Mouse (Mus musculus) bone marrow macrophage, adult 2 months (primary cell): ENCODE measurements around the gene Nfxl1. TPM values are rescaled to one million over a fixed set of nuclear protein-coding genes. Genes with fewer than 3 reads are reported as not detected.
"Not testable (repeated sequence)": the region's sequence is repeated elsewhere in the genome, so short reads cannot be mapped to it uniquely, and the experiment has no call there.

Experiments used
- H3K27ac ChIP-seq: 2 replicates; pipeline ENCODE4 v1.5.1; 2012; ENCODE audit warnings: low read depth, low read length; ENCODE audit not compliant: insufficient read depth
- H3K4me1 ChIP-seq: 2 replicates; pipeline ENCODE4 v1.6.1; 2012; ENCODE audit warnings: low read length; ENCODE audit not compliant: control insufficient read depth, insufficient read depth
- H3K4me3 ChIP-seq: 2 replicates; pipeline ENCODE4 v1.5.1; 2012; ENCODE audit warnings: mild to moderate bottlenecking, low read length, moderate library complexity; ENCODE audit not compliant: insufficient read depth
- CTCF ChIP-seq: IDR thresholded peaks from 2 replicates; pipeline ENCODE4 v1.5.1; 2012; ENCODE audit warnings: low read depth, mild to moderate bottlenecking, low read length, moderate library complexity
- POLR2A ChIP-seq: IDR thresholded peaks from 2 replicates; pipeline ENCODE4 v1.6.1; 2012; ENCODE audit warnings: mild to moderate bottlenecking, low read depth, low read length, borderline replicate concordance
- polyA plus RNA-seq: library from polyadenylated mRNA; stranded (reverse); fragments of >200 nt; gene quantifications from 2 replicates; pipeline ENCODE4 v1.2.4, GENCODE M21; 2012; ENCODE audit not compliant: missing spikeins, insufficient read depth, insufficient read length

Nfxl1 gene
- polyA plus RNA-seq, result 99.5 and 102 TPM in 2 replicates

DNA sequence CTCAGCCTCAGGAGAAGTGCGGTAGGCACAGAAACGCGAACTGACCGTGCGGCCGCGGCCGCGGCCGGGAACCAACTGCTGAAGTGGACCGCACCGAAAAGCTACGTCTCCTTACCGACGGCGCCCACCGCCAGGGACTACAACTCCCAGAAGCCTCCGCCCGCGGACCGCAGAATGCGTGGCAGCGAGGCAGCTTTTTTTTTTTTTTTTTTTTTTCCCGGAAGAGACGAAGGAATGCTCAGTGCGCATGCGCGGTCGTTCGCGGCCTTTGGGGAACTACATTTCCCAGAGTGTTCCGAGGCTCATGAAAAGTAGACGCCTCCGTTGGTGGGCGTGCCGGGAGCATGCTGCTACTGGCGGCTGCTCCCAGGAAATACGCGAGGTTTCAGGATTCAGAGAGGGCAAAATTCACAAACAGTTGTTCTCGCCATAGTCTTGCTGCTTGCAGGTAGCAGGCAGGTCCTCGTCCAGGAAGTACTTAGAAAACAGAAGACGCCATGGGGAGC, at the start of gene Nfxl1:
TSS of gene Nfxl1 (minus strand) at position 141 of the 506 bp plus-strand sequence.
- peaks cover 17% of the 10 kb centered on the region for H3K4me1 ChIP-seq
- peak within 1 kb of the TSS; percentile 95 for H3K4me3 ChIP-seq
- TF ChIP-seq CTCF, result no peak
- TF ChIP-seq POLR2A, result no peak; the same call in 1 of the 2 replicates
- H3K27ac ChIP-seq, result peak within 1 kb of the TSS; percentile 28

- H3K4me3 ChIP-seq, result no peak overlapping the region
- H3K4me1 ChIP-seq, result no peaks in the 10 kb centered on the region
- TF ChIP-seq POLR2A (no peak), CTCF (no peak)
- no peak overlapping the region for H3K27ac ChIP-seq
Measured at GRCm38 (mm10) chr5:72603138-72603537, 43.7 kb upstream of the Nfxl1 start.

DNA sequence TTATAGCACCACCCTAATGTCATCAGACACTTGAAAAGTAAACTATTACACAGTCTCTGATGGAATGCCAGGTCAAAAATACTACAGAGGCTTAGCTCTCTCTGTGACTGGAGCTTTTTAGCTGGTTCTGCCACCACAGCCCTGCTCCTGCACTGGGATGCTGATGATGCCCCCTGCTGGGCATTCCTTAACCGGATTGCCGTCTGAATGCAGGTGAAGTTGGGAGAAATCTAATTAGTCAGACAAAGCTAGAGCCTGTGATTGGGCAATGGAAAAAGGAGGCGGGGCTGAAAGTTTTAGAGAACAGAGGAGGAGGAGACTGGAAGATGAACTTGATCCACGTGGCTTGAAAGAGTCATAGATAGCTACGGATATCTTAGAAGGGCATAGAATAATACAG, 41.5 kb upstream of the Nfxl1 start:
- Histone ChIP-seq H3K4me1 (no peaks in the 10 kb centered on the region), H3K4me3 (no peak overlapping the region), H3K27ac (no peak overlapping the region)
- no peak for TF ChIP-seq POLR2A
- TF ChIP-seq CTCF, result peak; percentile 68

GRCm38 (mm10) chr5:72587192-72587681, 27.8 kb upstream of the Nfxl1 start, which contains the start of gene Gm5868:
TSS of gene Gm5868 (minus strand) at chr5:72587551.
- TF ChIP-seq POLR2A (no peak), CTCF (no peak)
- no peak within 1 kb of the TSS; the same call in 1 of the 2 replicates for H3K4me3 ChIP-seq
- no peaks in the 10 kb centered on the region for H3K4me1 ChIP-seq
- no peak within 1 kb of the TSS for H3K27ac ChIP-seq

DNA sequence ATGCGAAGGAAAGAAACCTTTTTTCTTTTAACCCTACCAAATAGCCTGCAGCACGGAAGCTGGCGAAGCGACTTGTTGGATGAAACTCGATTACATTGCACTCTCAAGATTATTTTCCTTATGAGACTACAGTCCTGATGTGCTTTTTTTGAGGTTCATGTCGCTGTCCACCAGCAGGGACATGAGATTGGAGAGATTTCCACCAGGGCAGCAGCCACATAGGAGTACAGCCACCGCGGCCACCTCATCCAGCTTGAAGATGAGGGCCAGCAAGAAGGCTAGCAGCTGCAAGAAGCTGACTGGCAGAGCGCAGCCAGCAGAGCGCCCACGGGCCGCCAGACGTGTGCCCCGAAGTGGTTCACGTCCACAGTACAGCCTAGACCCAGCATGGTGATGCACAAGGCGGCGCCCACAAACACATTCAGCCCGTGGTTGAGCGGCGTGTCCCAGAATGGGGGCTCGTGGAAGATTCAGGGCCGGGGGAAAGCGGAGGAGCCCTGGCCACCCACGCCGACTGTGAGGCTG, 27.2 kb upstream of the Nfxl1 start:
- H3K4me1 ChIP-seq, H3K4me3 ChIP-seq, H3K27ac ChIP-seq: not testable (repeated sequence)

DNA sequence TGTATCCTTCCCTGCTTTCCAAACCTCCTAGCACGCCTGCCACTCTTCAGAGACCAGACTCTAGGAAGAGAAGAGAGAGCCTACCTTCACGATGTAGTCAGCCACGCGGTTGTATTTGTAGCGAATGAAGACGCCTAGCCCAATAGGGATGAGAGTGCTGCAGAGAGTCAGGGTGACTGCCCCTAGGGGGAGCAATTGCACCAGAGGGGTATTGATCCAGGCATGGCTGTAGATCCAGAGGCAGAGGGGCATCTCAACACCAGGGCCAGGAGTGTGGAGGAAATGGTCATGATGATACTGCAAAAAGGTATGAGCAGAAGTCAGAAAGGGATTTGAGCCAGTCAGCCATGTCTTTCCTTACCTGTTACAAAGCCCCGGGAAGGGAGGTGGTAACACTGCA, 26.6 kb upstream of the Nfxl1 start:
- H3K4me1 ChIP-seq, H3K27ac ChIP-seq, H3K4me3 ChIP-seq: not testable (repeated sequence)

DNA sequence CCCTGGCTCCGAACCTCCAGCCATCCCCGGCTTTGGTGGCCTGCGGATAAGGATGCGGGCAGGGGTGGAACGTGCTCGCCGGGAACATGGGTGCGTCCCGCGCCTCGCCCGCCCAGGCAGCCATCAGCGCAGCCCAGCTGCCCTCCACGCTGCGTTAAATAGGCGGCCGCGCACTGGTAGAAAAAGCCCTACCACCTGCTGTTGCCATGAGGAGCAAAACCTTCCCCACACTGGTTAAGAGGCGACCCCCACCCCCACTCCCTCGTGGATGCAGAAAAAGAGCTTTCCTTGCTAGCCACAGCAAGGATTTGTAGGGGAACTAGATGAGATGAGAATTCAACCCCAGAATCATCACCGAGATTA, 21.5 kb upstream of the Nfxl1 start, which contains the start of gene Zar1:
TSS of gene Zar1 (minus strand) at position 285 of the 363 bp plus-strand sequence.
- not testable (repeated sequence) for H3K4me1 ChIP-seq, H3K27ac ChIP-seq
- peak within 1 kb of the TSS; percentile 30 for H3K4me3 ChIP-seq

GRCm38 (mm10) chr5:72580088-72580969, 20.8 kb upstream of the Nfxl1 start:
- peak overlapping the region; percentile 30 for H3K4me3 ChIP-seq
- H3K4me1 ChIP-seq, result not testable (repeated sequence)

DNA sequence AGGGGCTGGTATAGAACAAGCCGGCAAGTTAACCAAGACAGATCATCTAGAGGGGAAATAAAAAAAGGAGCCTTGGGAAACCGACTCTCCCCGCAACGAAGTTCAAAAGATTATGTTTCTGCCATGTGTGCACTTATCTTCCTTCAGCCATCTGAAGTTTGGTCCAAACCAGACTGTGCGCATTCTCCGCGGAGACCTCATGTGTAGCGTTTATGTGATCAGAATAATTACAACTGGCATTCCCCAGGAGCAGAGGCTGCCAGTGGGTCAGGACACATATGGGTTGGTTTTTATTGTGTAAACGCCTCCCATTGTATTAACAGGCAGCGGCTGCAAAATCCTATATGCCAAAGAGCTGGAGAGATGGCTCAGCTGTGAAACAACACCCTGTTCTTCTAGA, 20.1 kb upstream of the Nfxl1 start:
- H3K4me3 ChIP-seq, H3K27ac ChIP-seq, H3K4me1 ChIP-seq: not testable (repeated sequence)

More at GRCm38 (mm10) chr5:72580088-72580969, 20.8 kb upstream of the Nfxl1 start:
- not testable (repeated sequence) for H3K27ac ChIP-seq

DNA sequence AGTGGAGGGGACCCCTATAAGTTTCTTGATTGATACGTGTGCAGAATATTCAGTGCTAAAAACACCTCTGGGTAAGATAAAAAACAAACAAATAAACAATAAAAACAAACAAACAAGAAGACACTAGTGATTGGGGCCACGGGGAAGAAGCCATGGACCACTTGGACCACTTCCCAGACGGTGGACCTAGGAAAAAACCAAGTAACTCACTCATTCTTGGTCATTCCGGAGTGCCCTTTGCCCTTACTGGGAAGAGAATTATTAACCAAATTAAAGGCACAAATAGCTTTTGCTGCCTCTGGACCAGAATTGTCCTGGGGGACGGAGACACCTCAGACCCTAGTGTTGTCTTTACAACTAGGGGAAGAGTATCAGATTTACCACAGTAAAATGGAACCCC, 6.1 kb upstream of the Nfxl1 start:
- Histone ChIP-seq H3K4me3 (no peak overlapping the region), H3K4me1 (no peaks in the 10 kb centered on the region), H3K27ac (no peak overlapping the region)
- TF ChIP-seq POLR2A (no peak), CTCF (no peak)

DNA sequence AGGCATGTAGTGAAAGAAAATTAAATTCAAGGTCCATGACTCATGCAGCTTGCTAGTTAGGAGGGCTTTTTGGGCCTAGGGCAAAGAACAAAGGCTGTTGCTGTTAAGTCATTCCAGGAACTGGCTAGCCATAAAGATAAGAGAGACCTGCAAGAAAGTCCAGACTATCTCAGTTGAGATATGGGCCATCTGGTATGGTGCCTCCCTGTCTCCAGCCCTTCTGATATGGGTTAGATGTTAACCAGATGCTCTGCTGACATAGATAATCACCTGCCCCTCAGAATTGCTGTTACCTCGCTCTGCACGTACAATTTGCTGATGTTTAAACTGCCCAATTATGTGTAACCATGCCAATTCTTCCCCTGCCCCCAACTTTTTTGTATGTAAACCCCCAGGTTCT, 3.7 kb upstream of the Nfxl1 start:
- H3K27ac ChIP-seq, H3K4me3 ChIP-seq, H3K4me1 ChIP-seq: not testable (repeated sequence)
